Mouse (Mus musculus) midbrain, postnatal 0 days (tissue): ENCODE measurements around the gene Cdk17. TPM values are rescaled to one million over a fixed set of nuclear protein-coding genes. Genes with fewer than 3 reads are reported as not detected.
A peak's percentile ranks its signal among the peaks of the same experiment; 100 is the strongest.

ENCODE experiments used
- ATAC-seq: fragments of 200-750 bp; cut with Nextera tagmentation; 2 replicates; pipeline ENCODE4 v1.8.0; 2017; ENCODE audit warnings: moderate number of reproducible peaks, mild to moderate bottlenecking, moderate TSS enrichment, moderate library complexity; ENCODE audit not compliant: low FRiP score
- DNase-seq: peaks from one replicate; pipeline ENCODE4 v3.0.0-alpha.2; 2015; ENCODE audit warnings: low spot score
- H3K27ac ChIP-seq: fragments of 300-500 bp; sonication (generic); 2 replicates; pipeline ENCODE4 v1.5.1; 2014; ENCODE audit warnings: low read depth, mild to moderate bottlenecking, low read length, mixed read lengths
- H3K27me3 ChIP-seq: fragments of 300-500 bp; sonication (generic); 2 replicates; pipeline ENCODE4 v1.6.1; 2014; ENCODE audit warnings: low read length, control low read depth, mixed read lengths; ENCODE audit not compliant: insufficient read depth
- H3K36me3 ChIP-seq: fragments of 300-500 bp; sonication (generic); 2 replicates; pipeline ENCODE4 v1.6.1; 2014; ENCODE audit warnings: low read length, control low read depth, mixed read lengths; ENCODE audit not compliant: insufficient read depth
- H3K4me1 ChIP-seq: fragments of 300-500 bp; sonication (generic); 2 replicates; pipeline ENCODE4 v1.6.1; 2014; ENCODE audit warnings: mild to moderate bottlenecking, control low read depth, antibody characterized with exemption, low read length, mixed read lengths; ENCODE audit not compliant: insufficient read depth
- H3K4me2 ChIP-seq: fragments of 300-500 bp; sonication (generic); 2 replicates; pipeline ENCODE4 v1.6.1; 2014; ENCODE audit warnings: low read depth, mild to moderate bottlenecking, low read length, mixed read lengths; ENCODE audit not compliant: poor library complexity, severe bottlenecking
- H3K4me3 ChIP-seq: fragments of 300-500 bp; sonication (generic); 2 replicates; pipeline ENCODE4 v1.5.1; 2014; ENCODE audit warnings: low read depth, mild to moderate bottlenecking, low read length, moderate library complexity
- H3K9ac ChIP-seq: fragments of 300-500 bp; sonication (generic); replicated peaks from 2 replicates; pipeline ENCODE4 v1.6.1; 2014; ENCODE audit warnings: mild to moderate bottlenecking, low read length, moderate library complexity, mixed read lengths; ENCODE audit not compliant: poor library complexity, severe bottlenecking
- H3K9me3 ChIP-seq: fragments of 300-500 bp; sonication (generic); 2 replicates; pipeline ENCODE4 v1.6.1; 2016; ENCODE audit warnings: low read length, control low read depth
- CTCF ChIP-seq: IDR thresholded peaks from 2 replicates; pipeline ENCODE4 v1.5.1; 2016; ENCODE audit warnings: antibody characterized with exemption, mild to moderate bottlenecking
- WGBS: fragments of 180-500 bp; shearing (Covaris S2); extraction: QIAGEN DNeasy Blood & Tissue Kit; methylation state at CpG from one replicate; pipeline ENCODE4 v1.1.7; 2014; 5-methylcytosine and 5-hydroxymethylcytosine counted together
- polyA plus RNA-seq: library from polyadenylated mRNA; unstranded; fragments of >200 nt; fragmentation: Nextera tagmentation; extraction: Ambion mirVana; gene quantifications from 2 replicates; pipeline ENCODE4 v1.2.1, GENCODE M21; 2015
- total RNA-seq: library from RNA; depleted of rRNA; stranded (reverse); fragments of >200 nt; gene quantifications from 2 replicates; pipeline ENCODE4 v1.2.3, GENCODE M21; 2014

Gene Cdk17
- total and polyA plus RNA-seq, 2 experiments from 2014 or later = 34.3 to 91.1 TPM

GRCm38 (mm10) chr10:93275212-93276136, 114.8 kb downstream of the Cdk17 start:
- Histone ChIP-seq H3K4me1 (peaks cover 11% of the 10 kb centered on the region; the same call in 1 of the 2 replicates), H3K4me3 (peak overlapping the region; percentile 26), H3K27me3 (no peaks in the 10 kb centered on the region), H3K9me3 (no peaks in the 10 kb centered on the region), H3K9ac (peak overlapping the region; percentile 45), H3K27ac (peak overlapping the region; percentile 77), H3K36me3 (no peaks in the 10 kb centered on the region), H3K4me2 (peak overlapping the region; percentile 48)
- DNase-seq (peak; percentile 95), ATAC-seq (peak; percentile 86)
- TF ChIP-seq CTCF = peak; percentile 42
- WGBS = 18% methylated on average over 25 of the region's 25 CpGs

GRCm38 (mm10) chr10:93276349-93276763, 115.7 kb downstream of the Cdk17 start:
- WGBS = 1% methylated on average over 16 of the region's 16 CpGs
- DNase-seq = peak; percentile 95
- TF ChIP-seq CTCF = no peak
- H3K4me3 ChIP-seq = peak overlapping the region; percentile 26
- no peaks in the 10 kb centered on the region for H3K9me3 ChIP-seq
- peak; percentile 73 for ATAC-seq
- peaks cover 11% of the 10 kb centered on the region; the same call in 1 of the 2 replicates for H3K4me1 ChIP-seq
- no peaks in the 10 kb centered on the region for H3K36me3 ChIP-seq
- H3K27me3 ChIP-seq = no peaks in the 10 kb centered on the region
- H3K9ac ChIP-seq = peak overlapping the region; percentile 40
- H3K27ac ChIP-seq = peak overlapping the region; percentile 77
- H3K4me2 ChIP-seq = peak overlapping the region; percentile 48

GRCm38 (mm10) chr10:93276857-93277256, 116.2 kb downstream of the Cdk17 start:
- Histone ChIP-seq H3K27me3 (no peaks in the 10 kb centered on the region), H3K4me3 (peak overlapping the region; percentile 26), H3K4me2 (peak overlapping the region; percentile 48), H3K4me1 (peaks cover 11% of the 10 kb centered on the region; the same call in 1 of the 2 replicates), H3K36me3 (no peaks in the 10 kb centered on the region), H3K9me3 (no peaks in the 10 kb centered on the region), H3K9ac (no peak overlapping the region; the same call in 1 of the 2 replicates), H3K27ac (peak overlapping the region; percentile 77)
- peak; percentile 42 for DNase-seq
- 44% methylated on average over 9 of the region's 9 CpGs for WGBS
- no peak for ATAC-seq
- TF ChIP-seq CTCF = no peak

- no peaks in the 10 kb centered on the region for H3K27me3 ChIP-seq
- no peaks in the 10 kb centered on the region for H3K9me3 ChIP-seq
- ATAC-seq (no peak), DNase-seq (no peak)
- peaks cover 11% of the 10 kb centered on the region; the same call in 1 of the 2 replicates for H3K4me1 ChIP-seq
- H3K4me2 ChIP-seq = no peak overlapping the region
- H3K36me3 ChIP-seq = no peaks in the 10 kb centered on the region
- no peak for TF ChIP-seq CTCF
- WGBS = 75% methylated on average over 8 of the region's 8 CpGs
- H3K9ac ChIP-seq = no peak overlapping the region
- no peak overlapping the region for H3K27ac ChIP-seq
- no peak overlapping the region for H3K4me3 ChIP-seq
Measured at GRCm38 (mm10) chr10:93278361-93278760, 117.7 kb downstream of the Cdk17 start.

- TF ChIP-seq CTCF = no peak
- H3K27me3 ChIP-seq = no peaks in the 10 kb centered on the region
- ATAC-seq (no peak), DNase-seq (no peak)
- no peak overlapping the region for H3K9ac ChIP-seq
- H3K9me3 ChIP-seq = no peaks in the 10 kb centered on the region
- WGBS = 91% methylated on average over 9 of the region's 9 CpGs
- peaks cover 11% of the 10 kb centered on the region; the same call in 1 of the 2 replicates for H3K4me1 ChIP-seq
- H3K36me3 ChIP-seq = no peaks in the 10 kb centered on the region
- H3K4me3 ChIP-seq = no peak overlapping the region
- no peak overlapping the region for H3K27ac ChIP-seq
- no peak overlapping the region for H3K4me2 ChIP-seq
Measured at GRCm38 (mm10) chr10:93279062-93279461, 118.4 kb downstream of the Cdk17 start.

- Histone ChIP-seq H3K9ac (no peak overlapping the region), H3K4me3 (no peak overlapping the region), H3K36me3 (no peaks in the 10 kb centered on the region), H3K9me3 (no peaks in the 10 kb centered on the region), H3K27me3 (no peaks in the 10 kb centered on the region), H3K27ac (no peak overlapping the region), H3K4me1 (peaks cover 5% of the 10 kb centered on the region; the same call in 1 of the 2 replicates), H3K4me2 (no peak overlapping the region)
- WGBS = 86% methylated on average over 12 of the region's 12 CpGs
- TF ChIP-seq CTCF = no peak
- ATAC-seq (no peak), DNase-seq (no peak)
Measured at GRCm38 (mm10) chr10:93280586-93280985, 119.9 kb downstream of the Cdk17 start.
